Mouse (Mus musculus) liver, adult 2 months (tissue): Measurements from ENCODE around the gene Gm5447. TPM values are rescaled to one million over a fixed set of nuclear protein-coding genes. Genes with fewer than 3 reads are reported as not detected.

Experiments
- DNase-seq: peaks from one replicate; pipeline ENCODE4 v3.0.0-alpha.2; 2011; ENCODE audit warnings: low read depth, low spot score; ENCODE audit errors: extremely low read depth
- H3K27ac ChIP-seq: fragments of 200-500 bp; replicated peaks from 2 replicates; pipeline ENCODE4 v1.5.1; 2012; ENCODE audit warnings: low read depth, mild to moderate bottlenecking, control low read depth, inconsistent platforms, low read length; ENCODE audit not compliant: insufficient read depth
- H3K27me3 ChIP-seq: fragments of 200-500 bp; 2 replicates; pipeline ENCODE4 v1.6.1; 2012; ENCODE audit warnings: mild to moderate bottlenecking, moderate library complexity, low read length, inconsistent platforms; ENCODE audit not compliant: control insufficient read depth, insufficient read depth
- H3K36me3 ChIP-seq: fragments of 200-500 bp; 2 replicates; pipeline ENCODE4 v1.6.1; 2012; ENCODE audit warnings: low read length, inconsistent platforms; ENCODE audit not compliant: control insufficient read depth, insufficient read depth
- H3K4me1 ChIP-seq: fragments of 200-500 bp; 2 replicates; pipeline ENCODE4 v1.6.1; 2011; ENCODE audit warnings: low read length; ENCODE audit not compliant: control insufficient read depth, insufficient read depth
- H3K4me3 ChIP-seq: fragments of 200-500 bp; 2 replicates; pipeline ENCODE4 v1.5.1; 2011; ENCODE audit warnings: low read depth, mild to moderate bottlenecking, control low read depth, low read length, moderate library complexity; ENCODE audit not compliant: insufficient read depth
- H3K79me2 ChIP-seq: fragments of 200-500 bp; 2 replicates; pipeline ENCODE4 v1.6.1; 2012; ENCODE audit warnings: inconsistent platforms, mild to moderate bottlenecking, low read length, moderate library complexity; ENCODE audit not compliant: control insufficient read depth, insufficient read depth
- H3K9ac ChIP-seq: fragments of 200-500 bp; 2 replicates; pipeline ENCODE4 v1.6.1; 2012; ENCODE audit warnings: low read depth, mild to moderate bottlenecking, control low read depth, inconsistent platforms, low read length
- CTCF ChIP-seq: fragments of 200-500 bp; IDR thresholded peaks from 2 replicates; pipeline ENCODE4 v1.5.1; 2011; ENCODE audit warnings: low read depth, low read length, control low read depth
- POLR2A ChIP-seq: fragments of 200-500 bp; IDR thresholded peaks from 2 replicates; pipeline ENCODE4 v1.6.1; 2011; ENCODE audit warnings: low read length, control low read depth; ENCODE audit not compliant: insufficient read depth; ENCODE audit errors: extremely low read depth
- WGBS: fragments of 180-500 bp; shearing (Covaris S2); methylation state at CpG from one replicate; pipeline ENCODE4 v1.1.7; 2018; 5-methylcytosine and 5-hydroxymethylcytosine counted together
- polyA plus RNA-seq: library from polyadenylated mRNA; depleted of rRNA; stranded (reverse); fragments of >200 nt; gene quantifications from 2 replicates; pipeline ENCODE4 v1.2.3, GENCODE M21; 2012; rRNA removed
- total RNA-seq: library from RNA; depleted of rRNA; stranded (reverse); fragments of >200 nt; gene quantifications from 2 replicates; pipeline ENCODE4 v1.2.3, GENCODE M21; 2014; rRNA removed

Gm5447 gene
- total RNA-seq (0.09 TPM in 1 of 2 replicates, not detected in the other), polyA plus RNA-seq (0.11 TPM in 1 of 2 replicates, not detected in the other)

DNA sequence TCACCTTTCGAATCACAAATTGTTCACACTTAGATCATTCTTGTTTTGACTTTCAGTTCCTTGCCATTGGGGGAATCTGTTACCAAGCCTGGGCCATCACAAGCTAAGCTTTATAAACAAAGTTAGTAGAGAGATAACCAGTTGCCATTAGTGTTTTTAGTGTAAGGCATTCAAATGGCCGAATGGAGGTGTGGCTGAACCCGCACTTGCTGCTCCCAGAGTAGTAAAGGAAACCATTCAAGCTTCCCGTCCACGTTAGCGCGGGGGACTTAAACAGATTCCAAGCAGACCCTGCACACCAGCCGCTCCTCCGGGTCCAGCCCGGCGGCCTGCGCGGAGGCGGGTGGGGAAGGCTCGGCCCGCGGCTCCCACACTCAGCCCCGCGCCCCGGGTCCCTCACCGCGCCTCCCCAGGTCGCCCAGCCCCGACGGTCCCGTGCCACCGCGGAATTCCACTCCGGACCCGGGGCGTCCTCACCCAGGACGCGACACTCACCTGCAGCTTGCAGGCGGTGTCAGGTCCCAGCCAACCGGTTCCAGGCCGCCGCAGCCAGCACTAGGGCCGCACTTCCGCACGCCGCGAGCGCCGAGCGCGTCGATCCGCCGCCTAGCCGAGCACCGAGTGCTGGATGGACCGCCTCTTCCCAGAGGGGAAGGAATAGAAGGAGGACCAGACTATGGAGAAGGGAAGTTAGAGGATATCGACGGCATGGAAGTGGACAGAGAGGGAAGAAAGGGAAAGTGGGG lies at the start of gene Gm5447, which contains the start of gene Exoc2:
Gm5447 (plus strand) TSS at position 704 of the 746 bp plus-strand sequence.
Exoc2 (minus strand) TSS at position 593 of the 746 bp plus-strand sequence.
- H3K36me3 ChIP-seq = no peaks in the 10 kb centered on the region
- H3K79me2 ChIP-seq = no peaks in the 10 kb centered on the region; the same call in 1 of the 2 replicates
- peaks cover 9% of the 10 kb centered on the region for H3K4me1 ChIP-seq
- peak within 1 kb of the TSS; percentile 93 for H3K4me3 ChIP-seq
- no peaks in the 10 kb centered on the region for H3K27me3 ChIP-seq
- peak within 1 kb of the TSS; percentile 95 for H3K9ac ChIP-seq
- WGBS = under 1% methylated on average over 54 of the region's 54 CpGs
- TF ChIP-seq CTCF = no peak
- peak; percentile 31; the same call in 1 of the 2 replicates for TF ChIP-seq POLR2A
- H3K27ac ChIP-seq = peak within 1 kb of the TSS; percentile 61
- DNase-seq = peak; percentile 72

GRCm38 (mm10) chr13:30924269-30924668 lies 49.7 kb upstream of the Gm5447 start:
- no peak for TF ChIP-seq POLR2A
- no peak for TF ChIP-seq CTCF
- H3K79me2 ChIP-seq = no peaks in the 10 kb centered on the region
- no peaks in the 10 kb centered on the region for H3K4me1 ChIP-seq
- no peak overlapping the region for H3K9ac ChIP-seq
- DNase-seq = no peak
- H3K4me3 ChIP-seq = no peak overlapping the region
- no peaks in the 10 kb centered on the region for H3K27me3 ChIP-seq
- H3K36me3 ChIP-seq = peaks cover 17% of the 10 kb centered on the region
- WGBS = 71% methylated on average over 6 of the region's 6 CpGs
- no peak overlapping the region for H3K27ac ChIP-seq

- Histone ChIP-seq H3K9ac (no peak overlapping the region), H3K27me3 (no peaks in the 10 kb centered on the region), H3K4me3 (no peak overlapping the region), H3K27ac (no peak overlapping the region), H3K36me3 (peaks cover 13% of the 10 kb centered on the region), H3K79me2 (no peaks in the 10 kb centered on the region), H3K4me1 (no peaks in the 10 kb centered on the region)
- TF ChIP-seq POLR2A (no peak), CTCF (no peak)
- WGBS = 93% methylated on average over 2 of the region's 2 CpGs
- no peak for DNase-seq
Measured at GRCm38 (mm10) chr13:30929119-30929518, 44.9 kb upstream of the Gm5447 start.

DNA sequence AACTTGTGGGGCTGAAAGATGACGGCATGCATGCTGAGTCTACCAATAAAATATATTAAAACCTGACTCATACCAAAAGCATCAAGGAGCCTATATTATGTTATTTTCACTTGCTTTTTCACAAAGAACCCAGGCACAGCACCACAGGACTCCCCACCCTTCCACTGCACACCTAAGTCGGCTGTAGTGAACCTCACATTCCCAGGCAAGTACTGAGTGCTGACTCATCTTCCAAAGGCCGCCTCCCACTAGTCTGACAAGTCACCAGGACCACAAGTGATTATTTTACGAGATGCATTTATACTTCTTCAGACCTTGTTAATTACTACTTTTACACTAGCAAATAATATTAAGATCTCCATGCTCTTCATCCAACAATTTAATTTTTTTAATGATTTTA lies 42.4 kb upstream of the Gm5447 start:
- 88% methylated on average over 4 of the region's 4 CpGs for WGBS
- no peak for DNase-seq

GRCm38 (mm10) chr13:30932972-30933371 lies 41.0 kb upstream of the Gm5447 start:
- 70% methylated on average over 6 of the region's 6 CpGs for WGBS

More for the DNA sequence above, 42.4 kb upstream of the Gm5447 start:
- no peak overlapping the region for H3K27ac ChIP-seq
- H3K4me1 ChIP-seq = no peaks in the 10 kb centered on the region
- H3K4me3 ChIP-seq = no peak overlapping the region
- no peaks in the 10 kb centered on the region; the same call in 1 of the 2 replicates for H3K79me2 ChIP-seq
- no peak overlapping the region for H3K9ac ChIP-seq
- TF ChIP-seq POLR2A (no peak), CTCF (no peak)
- H3K27me3 ChIP-seq = no peaks in the 10 kb centered on the region
- H3K36me3 ChIP-seq = peaks cover 7% of the 10 kb centered on the region

GRCm38 (mm10) chr13:30945788-30946187 lies 28.2 kb upstream of the Gm5447 start:
- Histone ChIP-seq H3K36me3 (no peaks in the 10 kb centered on the region), H3K27ac (no peak overlapping the region), H3K27me3 (no peaks in the 10 kb centered on the region), H3K4me3 (no peak overlapping the region), H3K9ac (no peak overlapping the region), H3K4me1 (no peaks in the 10 kb centered on the region), H3K79me2 (no peaks in the 10 kb centered on the region; the same call in 1 of the 2 replicates)
- no peak for DNase-seq
- TF ChIP-seq POLR2A = no peak
- TF ChIP-seq CTCF = no peak

More at GRCm38 (mm10) chr13:30932972-30933371, 41.0 kb upstream of the Gm5447 start:
- H3K27me3 ChIP-seq = no peaks in the 10 kb centered on the region
- TF ChIP-seq CTCF = no peak
- TF ChIP-seq POLR2A = no peak
- H3K79me2 ChIP-seq = no peaks in the 10 kb centered on the region; the same call in 1 of the 2 replicates
- no peak overlapping the region for H3K4me3 ChIP-seq
- peak; percentile 17 for DNase-seq
- no peak overlapping the region for H3K9ac ChIP-seq
- H3K36me3 ChIP-seq = peaks cover 4% of the 10 kb centered on the region
- H3K4me1 ChIP-seq = no peaks in the 10 kb centered on the region
- H3K27ac ChIP-seq = no peak overlapping the region
